Mouse (Mus musculus) forebrain, embryonic 10.5 days (tissue): ENCODE data around the gene Olfr203. TPM values are rescaled to one million over a fixed set of nuclear protein-coding genes. Genes with fewer than 3 reads are reported as not detected.

Source experiments
- polyA plus RNA-seq: library from polyadenylated mRNA; unstranded; fragments of >200 nt; fragmentation: Nextera tagmentation; extraction: Ambion mirVana; gene quantifications from 2 replicates; pipeline ENCODE4 v1.2.1, GENCODE M21; 2016

Gene Olfr203
- polyA plus RNA-seq, 1 experiment from 2014 or later, result not detected

Other genes starting within 250 kb of the Olfr203 start
- gene Olfr190, start 220.9 kb upstream of the Olfr203 start, polyA plus RNA-seq, result not detected in 2 replicates
- gene Olfr191, start 209.1 kb upstream of the Olfr203 start, polyA plus RNA-seq, result not detected in 2 replicates
- not detected in 2 replicates for gene Olfr193, start 187.0 kb upstream of the Olfr203 start, polyA plus RNA-seq
- not detected in 2 replicates for gene Olfr194, start 177.8 kb upstream of the Olfr203 start, polyA plus RNA-seq
- gene Olfr195, start 151.8 kb upstream of the Olfr203 start, polyA plus RNA-seq, result not detected in 2 replicates
- gene Olfr196, start 128.4 kb upstream of the Olfr203 start, polyA plus RNA-seq, result not detected in 2 replicates
- not detected in 2 replicates for gene Olfr198, start 95.3 kb upstream of the Olfr203 start, polyA plus RNA-seq
- gene Olfr199, start 79.1 kb upstream of the Olfr203 start, polyA plus RNA-seq, result not detected in 2 replicates
- gene Olfr201, start 26.2 kb upstream of the Olfr203 start, polyA plus RNA-seq, result not detected in 2 replicates
- not detected in 2 replicates for gene Olfr202, start 12.1 kb upstream of the Olfr203 start, polyA plus RNA-seq
- gene Olfr204, start 19.4 kb downstream of the Olfr203 start, polyA plus RNA-seq, result not detected in 2 replicates
- not detected in 2 replicates for gene Olfr205, start 32.3 kb downstream of the Olfr203 start, polyA plus RNA-seq
- gene Olfr206, start 50.4 kb downstream of the Olfr203 start, polyA plus RNA-seq, result not detected in 2 replicates
- not detected in 2 replicates for gene Olfr209, start 65.1 kb downstream of the Olfr203 start, polyA plus RNA-seq
- gene Gabrr3, start 108.5 kb downstream of the Olfr203 start, polyA plus RNA-seq, result 0.04 TPM in 1 of 2 replicates, not detected in the other
- 37.7 and 39.9 TPM in 2 replicates for gene Riox2, start 172.9 kb downstream of the Olfr203 start, polyA plus RNA-seq